8 mouse cellular contexts compared by ENCODE assay signal in genomic region chr4:107803351-107804106, GRCm38 (mm10). TPM values are rescaled to one million over a fixed set of nuclear protein-coding genes. Genes with fewer than 3 reads are reported as not detected.
DNase-seq lines count a peak whose midpoint lies in the region; ATAC-seq and TF ChIP-seq lines count a peak whose summit lies in the region.

No protein-coding gene starts in this region.

- peak; percentile 90 for TF ChIP-seq POLR2A in CH12.LX (IDR thresholded peaks at IDR 0.05; ENCODE audit: low read depth, low read length)

- peak overlapping the region; percentile 42 for H3K9ac ChIP-seq in CH12.LX (ENCODE audit: insufficient read depth, low read depth)
- peak overlapping the region; percentile 76 for H3K9ac ChIP-seq in heart, embryonic 16.5 days (ENCODE audit: low read length)
- peak overlapping the region; percentile 98 for H3K9ac ChIP-seq in neural tube, embryonic 13.5 days

- dilution Hi-C loops in CH12.LX (cut with MboI; ENCODE audit: extremely low pct_ligation_motif_present, extremely low pct_unique_long_range_greater_than_20kb, low sequenced_read_pairs) = no loop called here

- peak; percentile 61; the same call in 1 of the 2 replicates for TF ChIP-seq EP300 in CH12.LX (IDR thresholded peaks at IDR 0.05; ENCODE audit: low read length)

- no peaks in the 10 kb centered on the region for H3K79me2 ChIP-seq in CH12.LX (replicated peaks; ENCODE audit: control insufficient read depth, extremely low read depth, insufficient read depth, poor library complexity, severe bottlenecking)

- H3K4me1 ChIP-seq in CH12.LX (ENCODE audit: control insufficient read depth in 1 of 2, insufficient read depth in 2 of 2) = peaks cover 7 to 56% of the 10 kb centered on the region in 2 experiments
- H3K4me1 ChIP-seq in heart, embryonic 16.5 days (ENCODE audit: control insufficient read depth, insufficient read depth, low read length) = peaks cover 15% of the 10 kb centered on the region
- peaks cover 69% of the 10 kb centered on the region for H3K4me1 ChIP-seq in neural tube, embryonic 13.5 days (replicated peaks)

- no peak for TF ChIP-seq RAD21 in CH12.LX (IDR thresholded peaks at IDR 0.05; ENCODE audit: low read depth, low read length)

- under 1% methylated on average over 46 of the region's 46 CpGs for WGBS in heart, embryonic 16.5 days
- WGBS in neural tube, embryonic 13.5 days = under 1% methylated on average over 44 of the region's 46 CpGs

- in situ Hi-C loops in CH12.LX (cut with MboI; ENCODE audit: low pct_ligation_motif_present, low pct_unique_long_range_greater_than_20kb, low sequenced_read_pairs) = no loop called here

- peak overlapping the region; percentile 74 for H3K27ac ChIP-seq in CH12.LX (ENCODE audit: insufficient read depth, low read depth)
- no peak overlapping the region for H3K27ac ChIP-seq in heart, embryonic 16.5 days (ENCODE audit: low read length)
- H3K27ac ChIP-seq in neural tube, embryonic 13.5 days (replicated peaks) = peak overlapping the region; percentile 98

- H3K4me3 ChIP-seq in CH12.LX (replicated peaks in 1 of 3; ENCODE audit: low read depth in 2 of 3, low read length in 2 of 3, poor library complexity in 1 of 3) = peak overlapping the region; percentile 65 to 75 (median 68)
- peak overlapping the region; percentile 75 for H3K4me3 ChIP-seq in heart, embryonic 16.5 days (ENCODE audit: low read length)
- peak overlapping the region; percentile 88 for H3K4me3 ChIP-seq in neural tube, embryonic 13.5 days

- TF ChIP-seq CTCF in CH12.LX (conservative IDR thresholded peaks at IDR 0.05 in 1 of 2, IDR thresholded peaks at IDR 0.05 in 1 of 2; ENCODE audit: low read depth in 2 of 2, low read length in 2 of 2) = no peak

- DNase-seq in CH12.LX (ENCODE audit: extremely low read depth) = peak; percentile 95
- peak; percentile 90 for DNase-seq in c-Kit-negative CD71-positive TER-119-positive erythroid progenitor cells, embryonic 14.5 days (ENCODE audit: low read depth, low spot score)
- peak; percentile 68 to 91 for DNase-seq in kidney, postnatal 25 days
- peak; percentile 78 to 82 for DNase-seq in lung, adult 18-20 months
- DNase-seq in telencephalon, adult 2 months (ENCODE audit: low read depth, low spot score) = peak; percentile 36

- peak; percentile 80 for ATAC-seq in erythroid progenitor cell, adult 5-6 weeks (replicated peaks; ENCODE audit: low FRiP score, poor library complexity, severe bottlenecking)
- ATAC-seq in heart, embryonic 16.5 days (replicated peaks; ENCODE audit: extremely low read depth, insufficient read depth, low FRiP score) = peak; percentile 74
- ATAC-seq in neural tube, embryonic 13.5 days (ENCODE audit: low read depth) = peak; percentile 75

- H3K4me2 ChIP-seq in CH12.LX (ENCODE audit: insufficient read depth, low read depth, poor library complexity, severe bottlenecking) = peak overlapping the region; percentile 56
- H3K4me2 ChIP-seq in heart, embryonic 16.5 days (ENCODE audit: low read depth, low read length) = peak overlapping the region; percentile 97
- peak overlapping the region; percentile 97 for H3K4me2 ChIP-seq in neural tube, embryonic 13.5 days

- H3K27me3 ChIP-seq in CH12.LX (replicated peaks) = no peaks in the 10 kb centered on the region
- H3K27me3 ChIP-seq in heart, embryonic 16.5 days (ENCODE audit: control insufficient read depth, insufficient read depth, low read length) = peaks cover 21% of the 10 kb centered on the region
- no peaks in the 10 kb centered on the region for H3K27me3 ChIP-seq in neural tube, embryonic 13.5 days

- H3K9me3 ChIP-seq in CH12.LX (replicated peaks; ENCODE audit: low read length) = no peaks in the 10 kb centered on the region
- H3K9me3 ChIP-seq in heart, embryonic 16.5 days (replicated peaks; ENCODE audit: control insufficient read depth, low read length) = no peaks in the 10 kb centered on the region
- H3K9me3 ChIP-seq in neural tube, embryonic 13.5 days = no peaks in the 10 kb centered on the region

- H3K36me3 ChIP-seq in CH12.LX (replicated peaks in 1 of 2; ENCODE audit: control insufficient read depth in 1 of 2, insufficient read depth in 1 of 2, low read length in 1 of 2) = peaks cover 0 to 35% of the 10 kb centered on the region in 2 experiments
- H3K36me3 ChIP-seq in heart, embryonic 16.5 days (ENCODE audit: control insufficient read depth, insufficient read depth) = no peaks in the 10 kb centered on the region
- peaks cover 22% of the 10 kb centered on the region for H3K36me3 ChIP-seq in neural tube, embryonic 13.5 days

TF ChIP-seq in CH12.LX, 34 proteins besides CTCF, POLR2A, EP300 and RAD21:
- TF ChIP-seq POLR2AphosphoS2 (IDR thresholded peaks at IDR 0.05; ENCODE audit: low read depth, low read length) = no peak; the same call in 1 of the 2 replicates
- peak; percentile 92 for TF ChIP-seq SIN3A (IDR thresholded peaks at IDR 0.05; ENCODE audit: low read length)
- peak; percentile 80 for TF ChIP-seq MAX (IDR thresholded peaks at IDR 0.05; ENCODE audit: low read length)
- no peak for TF ChIP-seq USF2 (conservative IDR thresholded peaks at IDR 0.05; ENCODE audit: low read depth, low read length)
- TF ChIP-seq CHD1 (IDR thresholded peaks at IDR 0.05; ENCODE audit: low read depth, low read length) = no peak
- TF ChIP-seq NELFE (IDR thresholded peaks at IDR 0.05; ENCODE audit: low read depth, low read length) = peak; percentile 77
- TF ChIP-seq HCFC1 (IDR thresholded peaks at IDR 0.05; ENCODE audit: low read depth, low read length) = peak; percentile 49
- no peak; the same call in 1 of the 2 replicates for TF ChIP-seq USF1 (IDR thresholded peaks at IDR 0.05; ENCODE audit: low read depth, low read length)
- TF ChIP-seq KAT2A (IDR thresholded peaks at IDR 0.05; ENCODE audit: insufficient replicate concordance, low read length) = peak; percentile 61; the same call in 1 of the 2 replicates
- TF ChIP-seq NRF1 (IDR thresholded peaks at IDR 0.05; ENCODE audit: low read depth, low read length) = peak; percentile 82
- no peak for TF ChIP-seq GABPA (IDR thresholded peaks at IDR 0.05; ENCODE audit: insufficient replicate concordance, low read depth, low read length)
- TF ChIP-seq ZC3H11A (IDR thresholded peaks at IDR 0.05; ENCODE audit: low read depth, low read length) = no peak
- TF ChIP-seq MYC (IDR thresholded peaks at IDR 0.05; ENCODE audit: low read depth, low read length) = peak; percentile 76
- peak; percentile 81 for TF ChIP-seq ZMIZ1 (IDR thresholded peaks at IDR 0.05; ENCODE audit: low read depth, low read length)
- peak; percentile 86 for TF ChIP-seq MAFK (IDR thresholded peaks at IDR 0.05; ENCODE audit: insufficient replicate concordance, low read length)
- TF ChIP-seq E2F4 (IDR thresholded peaks at IDR 0.05; ENCODE audit: insufficient replicate concordance, low read depth, low read length) = no peak
- no peak; the same call in 1 of the 2 replicates for TF ChIP-seq SMC3 (IDR thresholded peaks at IDR 0.05; ENCODE audit: low read depth, low read length)
- TF ChIP-seq MEF2A (IDR thresholded peaks at IDR 0.05; ENCODE audit: borderline replicate concordance, low read depth, low read length) = peak; percentile 71; the same call in 1 of the 2 replicates
- peak; percentile 52; the same call in 1 of the 2 replicates for TF ChIP-seq RCOR1 (conservative IDR thresholded peaks at IDR 0.05; ENCODE audit: low read depth, low read length)
- TF ChIP-seq MAZ (IDR thresholded peaks at IDR 0.05; ENCODE audit: low read depth, low read length) = peak; percentile 93
- TF ChIP-seq ETS1 (conservative IDR thresholded peaks at IDR 0.05; ENCODE audit: low read depth, low read length) = peak; percentile 79
- no peak for TF ChIP-seq PAX5 (IDR thresholded peaks at IDR 0.05; ENCODE audit: low read length)
- TF ChIP-seq ZNF384 (IDR thresholded peaks at IDR 0.05; ENCODE audit: low read depth, low read length) = no peak
- TF ChIP-seq UBTF (IDR thresholded peaks at IDR 0.05; ENCODE audit: low read depth, low read length) = peak; percentile 93; the same call in 1 of the 2 replicates
- no peak for TF ChIP-seq JUN (IDR thresholded peaks at IDR 0.05; ENCODE audit: insufficient read depth, low read depth, low read length)
- TF ChIP-seq JUND (conservative IDR thresholded peaks at IDR 0.05; ENCODE audit: low read depth, low read length) = no peak; the same call in 1 of the 2 replicates
- peak; percentile 98 for TF ChIP-seq TCF12 (IDR thresholded peaks at IDR 0.05; ENCODE audit: low read depth, low read length)
- TF ChIP-seq BHLHE40 (IDR thresholded peaks at IDR 0.05; ENCODE audit: low read depth, low read length) = peak; percentile 83
- no peak; the same call in 1 of the 2 replicates for TF ChIP-seq CHD2 (IDR thresholded peaks at IDR 0.05; ENCODE audit: low read length)
- peak; percentile 73; the same call in 1 of the 2 replicates for TF ChIP-seq MXI1 (IDR thresholded peaks at IDR 0.05; ENCODE audit: low read depth, low read length)
- no peak for TF ChIP-seq ZKSCAN1 (IDR thresholded peaks at IDR 0.05; ENCODE audit: borderline replicate concordance, low read depth, low read length)
- TF ChIP-seq IRF4 (IDR thresholded peaks at IDR 0.05; ENCODE audit: low read depth, low read length) = peak; percentile 79
- TF ChIP-seq ELF1 (IDR thresholded peaks at IDR 0.05; ENCODE audit: low read depth, low read length) = no peak
- TF ChIP-seq TBP (conservative IDR thresholded peaks at IDR 0.05; ENCODE audit: low read depth, low read length) = peak; percentile 90

RNA-seq across cellular contexts. Expression of gene Lrp8, which starts 1.5 kb away (rescaled TPM):
- 12.8 and 14.2 TPM in 2 replicates for total RNA-seq in CH12.LX (2012; rRNA removed)
- 5.0 and 6.4 TPM in 2 replicates for total RNA-seq in CH12.LX (2014; rRNA removed)
- 21.1 and 25.2 TPM in 2 replicates for polyA plus RNA-seq in CH12.LX (2012; ENCODE audit: insufficient read length, low read depth)
- total RNA-seq in erythroid progenitor cell, adult 5-6 weeks (2015; ENCODE audit: low replicate concordance) = 2.9 and 5.8 TPM in 2 replicates
- 3.7 and 8.5 TPM in 2 replicates for total RNA-seq in erythroid progenitor cell, adult 5-6 weeks (2017; ENCODE audit: low replicate concordance)
- 0.67 and 0.91 TPM in 2 replicates for polyA plus RNA-seq in heart, embryonic 16.5 days (2015; fragmentation: Nextera tagmentation; extraction: Ambion mirVana)
- polyA plus RNA-seq in neural tube, embryonic 13.5 days (2015; fragmentation: Nextera tagmentation; extraction: Ambion mirVana) = 51.2 and 54.3 TPM in 2 replicates

Comparison
In these comparisons a context has a peak if more than half of its experiments do, and no peak if none do; other contexts are left out.
1. DNase-seq: peak in every context shown above with its lines; median percentile 95 in CH12.LX; 90 in c-Kit-negative CD71-positive TER-119-positive erythroid progenitor cells, embryonic 14.5 days; 80 in lung, adult 18-20 months; 80 in kidney, postnatal 25 days; 36 in telencephalon, adult 2 months.
2. H3K9ac ChIP-seq: peak in every context shown above with its lines; median percentile 98 in neural tube, embryonic 13.5 days; 76 in heart, embryonic 16.5 days; 42 in CH12.LX.
3. RNA of gene Lrp8, which starts 1.5 kb away (polyA plus RNA-seq): 51.2 to 54.3 TPM in neural tube, embryonic 13.5 days and 21.1 to 25.2 TPM in CH12.LX; 0.67 to 0.91 TPM in heart, embryonic 16.5 days; every median in the first group is over 10 times any median in the second.
4. Peak in every context shown above with its lines, with median percentiles within 50 percentile points of each other: H3K4me2 ChIP-seq, H3K4me3 ChIP-seq and ATAC-seq.